ENCODE assay signal across 19 mouse cellular contexts in the genomic region with DNA sequence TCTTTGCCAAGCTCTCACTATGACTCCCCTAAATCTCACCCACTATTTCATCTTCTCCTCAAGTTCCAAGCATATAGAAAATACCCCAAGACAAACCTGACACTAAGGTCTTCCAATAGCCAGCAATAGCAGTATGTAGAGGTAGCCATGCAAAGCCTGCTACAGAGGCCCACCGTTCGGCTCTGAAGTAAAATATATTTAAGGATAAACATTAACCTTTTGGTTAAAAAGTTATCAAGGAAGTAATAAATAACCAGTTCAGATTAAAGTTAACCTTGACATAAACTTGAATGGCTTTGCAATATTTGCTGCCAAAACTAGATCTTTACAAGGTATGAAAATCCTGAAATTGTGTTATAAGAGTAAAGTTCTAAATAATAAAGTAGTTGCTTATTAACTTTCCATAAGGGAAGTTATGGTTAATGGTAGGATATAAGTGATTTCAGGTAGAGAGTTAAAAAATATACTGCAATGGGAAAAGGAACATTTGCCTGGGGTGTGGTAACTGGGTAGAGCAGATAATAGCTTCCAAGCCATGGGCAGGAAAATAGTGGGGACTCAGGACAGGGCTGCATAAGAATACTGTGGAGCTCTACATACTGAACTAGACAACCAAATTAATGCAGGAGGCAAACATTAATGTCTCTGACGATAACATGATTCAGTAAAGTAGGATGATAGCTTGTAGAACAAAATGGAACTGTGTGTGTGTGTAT. TPM values are rescaled to one million over a fixed set of nuclear protein-coding genes. Genes with fewer than 3 reads are reported as not detected.
A peak's percentile ranks its signal among the peaks of the same experiment; 100 is the strongest.
DNase-seq lines count a peak whose midpoint lies in the region; TF ChIP-seq lines count a peak whose summit lies in the region.
"Had no signal": no experiment of that assay in that cellular context is flagged by ENCODE, and none has a peak within 500 bp of the region (broad histone marks: within the 10 kb centered on the region; RNA-seq: fewer than 3 reads in every experiment).

Hao2 (minus strand) TSS at position 183 of the 716 bp plus-strand sequence.

- no peak within 1 kb of the TSS for H3K4me3 ChIP-seq in liver, adult 2 months (ENCODE audit: insufficient read depth, low read depth, low read length)
- H3K4me3 ChIP-seq in midbrain, embryonic 10.5 days, result no peak within 1 kb of the TSS
- H3K4me3 ChIP-seq: heart, embryonic 10.5 days; hindbrain, embryonic 15.5 days had no signal

- TF ChIP-seq CTCF in liver, adult 2 months (IDR thresholded peaks at IDR 0.05; ENCODE audit: low read depth, low read length), result no peak

- H3K79me2 ChIP-seq in liver, adult 2 months (ENCODE audit: control insufficient read depth, insufficient read depth, low read length), result no peaks in the 10 kb centered on the region

- H3K9me3 ChIP-seq in midbrain, embryonic 10.5 days (replicated peaks), result no peaks in the 10 kb centered on the region
- H3K9me3 ChIP-seq: heart, embryonic 10.5 days; hindbrain, embryonic 15.5 days had no signal

- peaks cover 5% of the 10 kb centered on the region; the same call in 1 of the 2 replicates for H3K27me3 ChIP-seq in liver, adult 2 months (ENCODE audit: control insufficient read depth, insufficient read depth, low read length)
- no peaks in the 10 kb centered on the region for H3K27me3 ChIP-seq in midbrain, embryonic 10.5 days (ENCODE audit: low read depth, poor library complexity, severe bottlenecking)
- H3K27me3 ChIP-seq: hindbrain, embryonic 15.5 days had no signal

- peak; percentile 57 for DNase-seq in liver, adult 2 months (ENCODE audit: extremely low read depth, low read depth, low spot score)
- no peak for DNase-seq in liver
- DNase-seq in kidney, adult 11 months, result peak; percentile 26
- DNase-seq in kidney, postnatal 10 days, result peak; percentile 34
- DNase-seq in lung, postnatal 25 days (ENCODE audit: low spot score), result no peak
- no peak for DNase-seq in midbrain, embryonic 10.5 days (ENCODE audit: low spot score)
- no peak for DNase-seq in ovary, postnatal 14 days (ENCODE audit: low spot score)
- no peak for DNase-seq in thymus, postnatal 10 days (ENCODE audit: low spot score in 2 of 2)
- DNase-seq: cerebellum, adult 11 months; cerebellum, postnatal 36 days; gastrocnemius, postnatal 25 days; lung, adult 2 months; midbrain, embryonic 14.5 days had no signal

- H3K4me1 ChIP-seq in liver, adult 2 months (ENCODE audit: control insufficient read depth, insufficient read depth, low read length), result no peaks in the 10 kb centered on the region
- no peaks in the 10 kb centered on the region for H3K4me1 ChIP-seq in midbrain, embryonic 10.5 days
- H3K4me1 ChIP-seq: heart, embryonic 10.5 days; hindbrain, embryonic 15.5 days had no signal

- WGBS in liver, adult 2 months, result 25% methylated on average over 3 of the region's 3 CpGs
- WGBS in midbrain, embryonic 10.5 days, result 94% methylated on average over 3 of the region's 3 CpGs

- no peak within 1 kb of the TSS for H3K27ac ChIP-seq in liver, adult 2 months (replicated peaks; ENCODE audit: insufficient read depth, low read depth, low read length)
- H3K27ac ChIP-seq in midbrain, embryonic 10.5 days (replicated peaks), result no peak within 1 kb of the TSS
- H3K27ac ChIP-seq: heart, embryonic 10.5 days; hindbrain, embryonic 15.5 days had no signal

- H3K36me3 ChIP-seq in liver, adult 2 months (ENCODE audit: control insufficient read depth, insufficient read depth, low read length), result no peaks in the 10 kb centered on the region
- H3K36me3 ChIP-seq in midbrain, embryonic 10.5 days, result no peaks in the 10 kb centered on the region
- H3K36me3 ChIP-seq: heart, embryonic 10.5 days; hindbrain, embryonic 15.5 days had no signal

- TF ChIP-seq POLR2A in liver, adult 2 months (IDR thresholded peaks at IDR 0.05; ENCODE audit: extremely low read depth, insufficient read depth, low read length), result no peak

- no peak within 1 kb of the TSS for H3K9ac ChIP-seq in liver, adult 2 months (ENCODE audit: low read depth, low read length)
- H3K9ac ChIP-seq: hindbrain, embryonic 15.5 days had no signal

RNA-seq across cellular contexts. Expression of gene Hao2, which starts in this region (rescaled TPM):
- 20.8 and 30.0 TPM in 2 replicates for total RNA-seq in liver, adult 2 months (2014; rRNA removed)
- polyA plus RNA-seq in liver, adult 2 months (2012; rRNA removed), result 18.7 and 33.7 TPM in 2 replicates
- polyA plus RNA-seq in midbrain, embryonic 10.5 days (2016; fragmentation: Nextera tagmentation; extraction: Ambion mirVana), result 0.05 TPM in 1 of 2 replicates, not detected in the other
- total RNA-seq: gastrocnemius, postnatal 25 days; heart, postnatal 25 days; layer of hippocampus, adult 8-10 months; left cerebral cortex, postnatal 36 days had no signal
- polyA plus RNA-seq: embryonic facial prominence, embryonic 11.5 days; lung, adult 2 months; midbrain, embryonic 14.5 days had no signal

Comparison
In these comparisons a context has a peak if more than half of its experiments do, and no peak if none do; other contexts are left out.
1. RNA of gene Hao2 (polyA plus RNA-seq): 18.7 to 33.7 TPM in liver, adult 2 months; 0.05 TPM in midbrain, embryonic 10.5 days; every median in the first group is over 10 times any median in the second.
2. DNase-seq: peak in liver, adult 2 months (single experiment), kidney, adult 11 months (single experiment) and kidney, postnatal 10 days (single experiment); none in liver (single experiment), lung, postnatal 25 days (single experiment), midbrain, embryonic 10.5 days (single experiment), ovary, postnatal 14 days (single experiment) and thymus, postnatal 10 days (0 of 2).